Mouse (Mus musculus) liver, postnatal 0 days (tissue): ENCODE results near the gene Atp6v0e. TPM values are rescaled to one million over a fixed set of nuclear protein-coding genes. Genes with fewer than 3 reads are reported as not detected.

Source experiments
- ATAC-seq: fragments of 200-750 bp; cut with Nextera tagmentation; 2 replicates; pipeline ENCODE4 v1.8.0; 2017; ENCODE audit warnings: mild to moderate bottlenecking, moderate library complexity
- DNase-seq: peaks from one replicate; pipeline ENCODE4 v3.0.0-alpha.2; 2016
- H3K27ac ChIP-seq: fragments of 300-500 bp; sonication (generic); 2 replicates; pipeline ENCODE4 v1.5.1; 2014; ENCODE audit warnings: antibody characterized with exemption, moderate library complexity, mild to moderate bottlenecking, low read depth
- H3K27me3 ChIP-seq: fragments of 300-500 bp; sonication (generic); 2 replicates; pipeline ENCODE4 v1.6.1; 2014; ENCODE audit warnings: low read length, control low read depth, mixed read lengths; ENCODE audit not compliant: insufficient read depth
- H3K36me3 ChIP-seq: fragments of 300-500 bp; sonication (generic); replicated peaks from 2 replicates; pipeline ENCODE4 v1.6.1; 2014; ENCODE audit warnings: mild to moderate bottlenecking, control low read depth, low read length, moderate library complexity, mixed read lengths; ENCODE audit not compliant: insufficient read depth
- H3K4me1 ChIP-seq: fragments of 300-500 bp; sonication (generic); 2 replicates; pipeline ENCODE4 v1.6.1; 2014; ENCODE audit warnings: antibody characterized with exemption, mild to moderate bottlenecking, control low read depth; ENCODE audit not compliant: insufficient read depth
- H3K4me2 ChIP-seq: fragments of 300-500 bp; sonication (generic); 2 replicates; pipeline ENCODE4 v1.6.1; 2014; ENCODE audit warnings: low read depth, mild to moderate bottlenecking, low read length, moderate library complexity, mixed read lengths
- H3K4me3 ChIP-seq: fragments of 300-500 bp; sonication (generic); 2 replicates; pipeline ENCODE4 v1.5.1; 2014; ENCODE audit warnings: low read depth, low read length
- H3K9ac ChIP-seq: fragments of 300-500 bp; sonication (generic); replicated peaks from 2 replicates; pipeline ENCODE4 v1.6.1; 2014; ENCODE audit warnings: mild to moderate bottlenecking, moderate library complexity
- H3K9me3 ChIP-seq: fragments of 300-500 bp; sonication (generic); 2 replicates; pipeline ENCODE4 v1.6.1; 2016; ENCODE audit warnings: mild to moderate bottlenecking, control low read depth, low read length, mixed read lengths
- CTCF ChIP-seq: sonication (generic); IDR thresholded peaks from 2 replicates; pipeline ENCODE4 v1.5.1; 2016; ENCODE audit warnings: antibody characterized with exemption, low read depth
- EP300 ChIP-seq: IDR thresholded peaks from 2 replicates; pipeline ENCODE4 v1.6.1; 2016; ENCODE audit warnings: antibody characterized with exemption, low read depth, mild to moderate bottlenecking
- WGBS: fragments of 180-500 bp; shearing (Covaris S2); extraction: QIAGEN DNeasy Blood & Tissue Kit; methylation state at CpG from one replicate; pipeline ENCODE4 v1.1.7; 2014; ENCODE audit not compliant: insufficient replicate concordance; 5-methylcytosine and 5-hydroxymethylcytosine counted together
- polyA plus RNA-seq: library from polyadenylated mRNA; unstranded; fragments of >200 nt; fragmentation: Nextera tagmentation; extraction: Ambion mirVana; gene quantifications from 2 replicates; pipeline ENCODE4 v1.2.1, GENCODE M21; 2015

The Atp6v0e gene
- polyA plus RNA-seq, 1 experiment from 2014 or later = 126 TPM

DNA sequence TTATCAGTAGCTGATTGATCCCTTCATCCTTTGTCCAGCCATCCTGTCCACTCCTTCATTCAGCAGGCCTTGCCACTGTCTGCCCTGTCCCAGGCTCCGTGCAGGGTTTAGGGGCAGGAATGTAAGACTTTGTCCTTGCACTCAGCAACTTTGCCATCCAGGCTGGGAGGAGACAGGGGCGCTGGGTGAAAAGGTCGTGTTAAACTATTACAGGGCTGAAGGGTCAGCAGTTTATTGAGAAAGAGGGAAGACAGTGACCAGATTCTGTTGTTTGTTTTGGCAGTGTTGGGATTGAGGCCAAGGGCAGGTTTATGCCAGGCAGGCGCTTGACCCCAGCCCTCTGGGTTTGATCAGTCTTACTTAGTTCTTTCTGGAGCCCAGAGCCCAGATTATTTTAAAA is 25.2 kb upstream of the Atp6v0e start:
- peak overlapping the region; percentile 75 for H3K27ac ChIP-seq
- 51% methylated on average over 4 of the region's 4 CpGs for WGBS
- ATAC-seq = peak; percentile 77
- peaks cover 42% of the 10 kb centered on the region for H3K36me3 ChIP-seq
- TF ChIP-seq CTCF (no peak), EP300 (peak; percentile 85)
- peaks cover 14% of the 10 kb centered on the region for H3K4me1 ChIP-seq
- H3K9ac ChIP-seq = no peak overlapping the region; the same call in 1 of the 2 replicates
- H3K4me2 ChIP-seq = no peak overlapping the region
- no peaks in the 10 kb centered on the region for H3K9me3 ChIP-seq
- DNase-seq = peak; percentile 58
- no peaks in the 10 kb centered on the region for H3K27me3 ChIP-seq
- H3K4me3 ChIP-seq = no peak overlapping the region

GRCm38 (mm10) chr17:26638655-26639054 is 24.4 kb upstream of the Atp6v0e start:
- ATAC-seq (peak; percentile 67), DNase-seq (peak; percentile 87)
- H3K9ac ChIP-seq = 0 out of 2 replicates have a peak overlapping the region, but pooled peaks have one; percentile 6
- no peak overlapping the region for H3K4me3 ChIP-seq
- WGBS = 14% methylated on average over 7 of the region's 7 CpGs
- peaks cover 48% of the 10 kb centered on the region for H3K36me3 ChIP-seq
- H3K9me3 ChIP-seq = no peaks in the 10 kb centered on the region
- H3K27me3 ChIP-seq = no peaks in the 10 kb centered on the region
- TF ChIP-seq EP300 (no peak), CTCF (peak; percentile 100)
- peak overlapping the region; percentile 75 for H3K27ac ChIP-seq
- no peak overlapping the region for H3K4me2 ChIP-seq
- H3K4me1 ChIP-seq = peaks cover 14% of the 10 kb centered on the region

DNA sequence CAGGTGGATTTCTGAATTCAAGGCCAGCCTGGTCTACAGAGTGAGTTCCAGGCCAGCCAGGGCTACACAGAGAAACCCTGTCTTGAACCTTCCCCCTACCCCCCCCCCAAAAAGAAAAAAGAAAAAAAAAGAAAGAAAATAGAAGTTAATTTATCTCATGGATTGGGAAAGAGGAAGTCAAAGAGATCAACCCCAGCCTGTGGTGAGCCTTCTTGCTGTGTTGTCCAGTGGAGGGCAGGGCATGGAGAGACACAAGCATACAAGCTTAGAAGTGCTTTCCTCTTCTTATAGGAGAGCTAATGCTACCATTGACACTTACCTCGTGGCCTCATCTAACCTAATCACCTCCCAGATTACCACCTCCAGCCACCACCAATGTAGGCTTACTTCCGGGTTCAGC is 23.2 kb upstream of the Atp6v0e start:
- DNase-seq (no peak), ATAC-seq (no peak)
- H3K4me2 ChIP-seq = no peak overlapping the region
- peaks cover 14% of the 10 kb centered on the region for H3K4me1 ChIP-seq
- H3K9me3 ChIP-seq = no peaks in the 10 kb centered on the region
- H3K9ac ChIP-seq = no peak overlapping the region
- H3K27me3 ChIP-seq = no peaks in the 10 kb centered on the region
- H3K4me3 ChIP-seq = no peak overlapping the region
- H3K27ac ChIP-seq = no peak overlapping the region
- 71% methylated on average over 2 of the region's 2 CpGs for WGBS
- TF ChIP-seq CTCF (no peak), EP300 (no peak)
- H3K36me3 ChIP-seq = peaks cover 52% of the 10 kb centered on the region

- no peak overlapping the region for H3K4me2 ChIP-seq
- H3K4me1 ChIP-seq = peaks cover 14% of the 10 kb centered on the region
- no peak for TF ChIP-seq EP300
- no peak for TF ChIP-seq CTCF
- WGBS = 78% methylated on average over 3 of the region's 3 CpGs
- DNase-seq = no peak
- H3K9ac ChIP-seq = no peak overlapping the region
- 0 out of 2 replicates have a peak, but pooled peaks have one; percentile 5 for ATAC-seq
- no peaks in the 10 kb centered on the region for H3K27me3 ChIP-seq
- no peaks in the 10 kb centered on the region for H3K9me3 ChIP-seq
- peaks cover 52% of the 10 kb centered on the region for H3K36me3 ChIP-seq
- H3K27ac ChIP-seq = no peak overlapping the region
- H3K4me3 ChIP-seq = no peak overlapping the region
These were observed 22.7 kb upstream of the Atp6v0e start for GRCm38 (mm10) chr17:26640286-26640740.

GRCm38 (mm10) chr17:26643456-26643855 is 19.6 kb upstream of the Atp6v0e start:
- Histone ChIP-seq H3K4me2 (no peak overlapping the region), H3K4me1 (0 out of 2 replicates have a peak, but pooled peaks cover 1% of the 10 kb centered on the region), H3K27ac (no peak overlapping the region), H3K27me3 (no peaks in the 10 kb centered on the region), H3K9me3 (no peaks in the 10 kb centered on the region), H3K36me3 (peaks cover 50% of the 10 kb centered on the region), H3K9ac (no peak overlapping the region), H3K4me3 (no peak overlapping the region)
- WGBS = 90% methylated on average over 8 of the region's 8 CpGs
- no peak for ATAC-seq
- DNase-seq = no peak
- TF ChIP-seq CTCF (no peak), EP300 (no peak)

DNA sequence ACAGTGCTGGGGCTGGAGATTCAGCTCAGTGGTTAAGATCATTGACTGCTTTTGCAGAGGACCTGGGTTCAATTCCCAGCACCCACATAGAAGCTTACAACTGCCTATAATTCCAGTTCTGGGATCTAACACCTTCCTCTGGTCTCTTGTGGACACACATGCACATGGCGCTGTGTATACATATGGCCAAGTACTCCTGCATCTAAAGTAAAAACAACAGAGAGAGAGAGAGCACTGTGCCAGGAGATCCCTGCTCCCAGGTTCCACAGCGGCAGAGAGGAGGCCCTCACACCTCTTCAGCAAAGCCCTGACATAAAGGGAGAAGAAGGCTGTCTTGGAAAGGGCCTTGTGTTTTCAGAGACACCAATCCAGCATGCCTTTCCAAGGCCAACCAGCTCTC is 19.0 kb upstream of the Atp6v0e start:
- WGBS = 95% methylated on average over 2 of the region's 2 CpGs
- peaks cover 50% of the 10 kb centered on the region for H3K36me3 ChIP-seq

More for the DNA sequence above, 19.0 kb upstream of the Atp6v0e start:
- Histone ChIP-seq H3K27me3 (no peaks in the 10 kb centered on the region), H3K4me1 (no peaks in the 10 kb centered on the region), H3K27ac (no peak overlapping the region), H3K4me2 (no peak overlapping the region), H3K4me3 (no peak overlapping the region), H3K9me3 (no peaks in the 10 kb centered on the region), H3K9ac (no peak overlapping the region)
- TF ChIP-seq CTCF = no peak
- no peak for TF ChIP-seq EP300
- ATAC-seq = no peak
- DNase-seq = no peak
